Mouse (Mus musculus): Measurements from ENCODE around the gene Zdhhc7.

Zdhhc7 gene

GRCm38 (mm10) chr8:120101068-120101972 is at the start of gene Zdhhc7:
TSS of gene Zdhhc7 (minus strand) at chr8:120101482.
- peak; percentile 82 for DNase-seq (ENCODE audit: low spot score)

GRCm38 (mm10) chr8:120150028-120150427 is 48.7 kb upstream of the Zdhhc7 start:
- no peak for DNase-seq (ENCODE audit: low spot score)

GRCm38 (mm10) chr8:120146051-120146450 is 44.8 kb upstream of the Zdhhc7 start:
- no peak for DNase-seq (ENCODE audit: low spot score)

- DNase-seq (ENCODE audit: low spot score), result no peak
Measured at GRCm38 (mm10) chr8:120144652-120145301, 43.5 kb upstream of the Zdhhc7 start.

- no peak for DNase-seq (ENCODE audit: low spot score)
Measured at GRCm38 (mm10) chr8:120143911-120144651, 42.8 kb upstream of the Zdhhc7 start.

GRCm38 (mm10) chr8:120140769-120141168 is 39.5 kb upstream of the Zdhhc7 start:
- DNase-seq (ENCODE audit: low spot score), result no peak

GRCm38 (mm10) chr8:120138958-120139357 is 37.7 kb upstream of the Zdhhc7 start:
- DNase-seq (ENCODE audit: low spot score), result no peak

- DNase-seq (ENCODE audit: low spot score), result no peak
Measured at GRCm38 (mm10) chr8:120136618-120137017, 35.3 kb upstream of the Zdhhc7 start.

- no peak for DNase-seq (ENCODE audit: low spot score)
Measured at GRCm38 (mm10) chr8:120135687-120136086, 34.4 kb upstream of the Zdhhc7 start.

- DNase-seq (ENCODE audit: low spot score), result no peak
Measured at GRCm38 (mm10) chr8:120133169-120133568, 31.9 kb upstream of the Zdhhc7 start.

- no peak for DNase-seq (ENCODE audit: low spot score)
Measured at GRCm38 (mm10) chr8:120131158-120131557, 29.9 kb upstream of the Zdhhc7 start.

GRCm38 (mm10) chr8:120129547-120129946 is 28.3 kb upstream of the Zdhhc7 start:
- DNase-seq (ENCODE audit: low spot score), result no peak

- no peak for DNase-seq (ENCODE audit: low spot score)
Measured at GRCm38 (mm10) chr8:120126357-120127161, 25.3 kb upstream of the Zdhhc7 start.

GRCm38 (mm10) chr8:120124836-120125389 is 23.6 kb upstream of the Zdhhc7 start:
- no peak for DNase-seq (ENCODE audit: low spot score)

- DNase-seq (ENCODE audit: low spot score), result no peak
Measured at GRCm38 (mm10) chr8:120124261-120124660, 23.0 kb upstream of the Zdhhc7 start.

GRCm38 (mm10) chr8:120120951-120121350 is 19.7 kb upstream of the Zdhhc7 start:
- no peak for DNase-seq (ENCODE audit: low spot score)

GRCm38 (mm10) chr8:120119931-120120330 is 18.6 kb upstream of the Zdhhc7 start:
- no peak for DNase-seq (ENCODE audit: low spot score)

- DNase-seq (ENCODE audit: low spot score), result no peak
Measured at GRCm38 (mm10) chr8:120119429-120119828, 18.1 kb upstream of the Zdhhc7 start.

- DNase-seq (ENCODE audit: low spot score), result no peak
Measured at GRCm38 (mm10) chr8:120118847-120119246, 17.6 kb upstream of the Zdhhc7 start.

GRCm38 (mm10) chr8:120118162-120118561 is 16.9 kb upstream of the Zdhhc7 start:
- no peak for DNase-seq (ENCODE audit: low spot score)

- DNase-seq (ENCODE audit: low spot score), result no peak
Measured at GRCm38 (mm10) chr8:120116600-120116999, 15.3 kb upstream of the Zdhhc7 start.
